Mouse (Mus musculus) retina, embryonic 14.5 days (tissue): ENCODE results near the gene Prss12.
A peak's percentile ranks its signal among the peaks of the same experiment; 100 is the strongest.

Experiments used
- DNase-seq: peaks from one replicate; pipeline ENCODE4 v3.0.0-alpha.2; 2015; ENCODE audit warnings: low spot score

Gene Prss12

DNA sequence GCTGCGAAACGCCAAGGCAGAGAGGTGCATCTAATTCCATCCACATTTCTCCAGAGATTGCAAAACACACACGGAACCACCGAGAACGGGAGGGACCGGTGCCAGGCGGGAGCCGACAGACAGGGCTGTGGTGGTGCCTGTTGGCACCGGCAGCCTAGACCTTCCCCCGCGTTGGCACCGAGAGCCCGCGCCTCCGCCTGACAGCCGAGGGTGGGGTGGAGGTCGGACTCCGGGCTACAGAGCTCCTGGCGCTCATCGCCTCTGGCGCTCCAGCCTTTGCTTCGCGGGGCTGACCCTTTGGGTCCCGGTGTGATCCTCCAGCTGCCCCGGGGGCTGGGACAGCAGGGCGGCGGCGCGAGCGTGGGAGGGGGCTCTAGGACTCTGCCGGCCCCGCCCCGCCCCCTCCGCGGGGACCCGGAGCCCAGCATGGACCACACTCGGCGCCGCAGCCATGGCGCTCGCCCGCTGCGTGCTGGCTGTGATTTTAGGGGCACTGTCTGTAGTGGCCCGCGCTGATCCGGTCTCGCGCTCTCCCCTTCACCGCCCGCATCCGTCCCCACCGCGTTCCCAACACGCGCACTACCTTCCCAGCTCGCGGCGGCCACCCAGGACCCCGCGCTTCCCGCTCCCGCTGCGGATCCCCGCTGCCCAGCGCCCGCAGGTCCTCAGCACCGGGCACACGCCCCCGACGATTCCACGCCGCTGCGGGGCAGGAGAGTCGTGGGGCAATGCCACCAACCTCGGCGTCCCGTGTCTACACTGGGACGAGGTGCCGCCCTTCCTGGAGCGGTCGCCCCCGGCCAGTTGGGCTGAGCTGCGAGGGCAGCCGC is at the start of gene Prss12:
Prss12 (plus strand) TSS at position 206 of the 830 bp plus-strand sequence.
- DNase-seq = peak; percentile 57

DNA sequence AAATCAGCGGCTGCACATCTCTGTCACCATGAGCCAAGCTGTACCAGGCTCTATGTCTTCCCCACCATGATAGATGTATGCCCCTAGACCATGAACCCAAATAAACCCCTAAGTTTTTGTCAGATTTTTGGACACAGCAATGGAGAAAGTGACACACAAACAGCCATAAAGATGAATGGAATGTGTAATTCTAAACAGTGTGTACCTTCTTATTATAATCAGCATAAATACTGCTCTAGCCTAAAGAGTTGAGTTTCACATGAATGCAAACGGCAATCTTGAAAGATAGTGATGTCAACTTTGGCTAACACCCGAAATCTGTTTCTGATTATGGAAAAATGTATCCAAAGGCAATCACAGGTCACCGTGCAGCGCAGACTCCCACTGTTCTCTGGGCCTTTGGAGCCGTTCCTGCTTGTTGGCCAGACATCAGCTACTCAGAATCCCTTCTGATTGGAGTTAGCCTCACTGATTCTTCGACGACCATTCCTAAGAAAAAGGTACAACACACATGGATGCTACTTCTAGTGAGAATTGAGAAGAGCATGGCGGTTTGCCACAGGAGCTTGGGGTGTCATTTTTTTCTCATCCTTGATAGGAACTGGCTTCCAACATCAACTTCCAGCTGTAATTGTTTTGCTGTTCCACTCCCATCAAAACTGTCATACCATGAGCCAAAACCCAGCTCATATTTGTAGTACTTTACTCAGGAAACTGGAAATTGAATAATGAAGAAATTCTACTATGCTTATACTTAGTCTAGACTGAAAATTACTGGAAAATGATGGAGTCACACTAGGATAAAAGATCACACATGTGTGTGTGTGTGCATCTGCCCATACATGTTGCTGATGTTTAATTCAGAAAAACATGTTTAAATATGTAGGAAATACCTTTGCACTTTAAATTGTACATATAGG is 48.9 kb upstream of the Prss12 start:
- no peak for DNase-seq

DNA sequence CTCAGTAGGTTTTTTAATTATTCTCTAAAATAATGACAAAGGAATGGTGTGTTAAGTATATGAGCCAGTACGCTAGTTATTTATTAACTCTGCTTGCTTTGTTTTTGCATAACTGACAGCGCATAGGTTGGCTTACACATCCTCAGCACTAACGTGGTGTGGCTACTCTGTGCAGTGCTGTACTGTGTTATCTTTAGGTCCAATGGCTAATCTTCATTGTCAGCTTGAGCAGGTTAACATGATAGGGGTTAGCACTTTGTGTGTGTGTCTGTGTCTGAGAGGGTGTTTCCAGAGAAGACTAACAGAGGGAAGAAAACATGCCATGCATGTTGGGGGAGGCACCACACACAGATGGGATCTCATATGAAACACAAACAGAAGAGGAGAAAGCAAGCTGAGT is 41.8 kb upstream of the Prss12 start:
- DNase-seq = no peak

DNA sequence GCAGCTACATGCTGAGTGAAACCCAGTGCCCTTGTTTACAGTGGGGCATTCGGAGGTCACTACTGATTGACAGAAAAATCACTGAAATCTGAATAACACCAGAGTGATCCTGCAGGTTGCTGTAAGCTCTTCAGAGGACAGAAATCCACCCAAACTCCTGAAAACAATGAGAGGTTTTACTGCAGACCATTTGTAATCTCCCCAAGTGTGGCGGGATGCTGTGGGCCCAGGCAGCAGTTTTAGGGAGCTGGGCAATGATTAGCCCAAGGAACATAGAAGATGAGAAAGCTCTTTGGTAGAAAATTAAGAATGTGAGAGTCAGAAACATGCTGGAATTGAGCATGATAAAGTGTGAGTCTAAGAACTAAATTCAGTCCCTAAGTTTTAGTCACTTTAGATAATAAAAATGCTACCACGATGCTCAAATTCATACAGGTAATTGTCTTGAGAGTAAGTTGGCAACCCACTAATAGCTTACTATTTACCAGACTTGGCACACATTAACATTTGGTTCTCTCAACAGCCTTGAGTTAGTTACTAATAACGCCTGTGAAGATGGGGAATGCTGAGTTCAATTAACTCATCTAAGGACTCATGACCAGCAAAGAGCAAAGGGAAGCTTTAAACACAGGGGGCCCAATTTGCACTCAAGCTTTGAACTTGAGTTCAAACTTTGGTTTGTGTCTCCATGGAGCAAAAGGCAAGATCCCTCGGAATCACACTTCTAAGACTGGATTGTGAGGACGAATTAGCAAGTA is 34.7 kb upstream of the Prss12 start:
- no peak for DNase-seq

DNA sequence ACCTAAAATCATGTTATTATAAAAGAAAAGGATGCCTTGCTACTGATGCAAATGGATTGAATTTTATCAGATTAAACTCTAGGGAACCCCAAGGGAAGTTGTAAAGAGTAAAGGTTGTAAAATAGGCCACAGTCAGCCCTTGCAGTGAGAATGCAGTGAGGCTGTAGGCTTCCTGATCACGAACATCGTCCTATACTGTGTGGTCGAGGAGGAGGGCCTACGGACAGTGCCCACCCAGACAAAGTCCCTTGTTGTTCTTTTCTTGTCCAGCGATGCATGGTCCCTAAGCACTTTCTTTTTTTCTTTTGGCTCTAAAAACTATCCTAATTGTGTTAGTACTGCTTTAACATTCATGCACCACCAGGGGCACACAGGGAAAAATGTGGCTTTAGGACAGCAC is 33.5 kb upstream of the Prss12 start:
- DNase-seq = peak; percentile 9

DNA sequence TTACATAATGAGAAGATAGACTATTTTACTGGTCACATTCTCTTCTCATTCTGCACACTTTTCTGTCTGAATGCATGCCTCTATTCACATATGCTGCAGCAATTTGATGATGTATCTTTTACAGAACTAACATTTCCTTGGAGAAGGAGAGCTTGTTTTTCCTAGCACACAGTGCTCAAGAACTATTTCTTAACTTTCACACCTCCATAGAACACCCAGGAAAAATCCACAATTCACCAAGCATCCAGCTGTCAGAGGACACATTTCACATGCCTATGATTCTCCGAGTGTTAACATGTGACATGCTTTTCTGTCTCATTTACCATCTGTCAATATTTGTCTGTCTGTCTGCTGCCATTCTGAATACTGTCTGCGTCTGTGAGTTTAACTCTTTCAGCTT is 21.1 kb upstream of the Prss12 start:
- DNase-seq = no peak

DNA sequence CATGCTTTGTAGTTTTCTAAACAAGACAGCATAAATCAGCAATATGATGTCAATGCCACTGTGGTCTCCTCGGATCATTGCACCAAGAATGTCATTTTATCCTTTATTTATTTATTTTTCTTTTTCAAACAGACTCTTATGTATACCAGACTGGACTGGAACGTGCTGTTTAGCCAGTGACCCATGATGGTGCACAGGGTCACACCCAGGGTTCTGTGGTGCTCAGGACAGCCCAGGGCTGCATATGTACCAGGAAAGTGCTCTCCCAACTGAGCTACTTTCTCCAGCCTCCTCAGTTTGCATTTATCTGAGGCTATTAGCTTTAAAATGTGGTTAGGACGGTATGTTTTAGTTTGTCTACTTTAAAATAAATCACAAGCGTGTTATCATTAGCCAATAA is 18.7 kb upstream of the Prss12 start:
- no peak for DNase-seq

DNA sequence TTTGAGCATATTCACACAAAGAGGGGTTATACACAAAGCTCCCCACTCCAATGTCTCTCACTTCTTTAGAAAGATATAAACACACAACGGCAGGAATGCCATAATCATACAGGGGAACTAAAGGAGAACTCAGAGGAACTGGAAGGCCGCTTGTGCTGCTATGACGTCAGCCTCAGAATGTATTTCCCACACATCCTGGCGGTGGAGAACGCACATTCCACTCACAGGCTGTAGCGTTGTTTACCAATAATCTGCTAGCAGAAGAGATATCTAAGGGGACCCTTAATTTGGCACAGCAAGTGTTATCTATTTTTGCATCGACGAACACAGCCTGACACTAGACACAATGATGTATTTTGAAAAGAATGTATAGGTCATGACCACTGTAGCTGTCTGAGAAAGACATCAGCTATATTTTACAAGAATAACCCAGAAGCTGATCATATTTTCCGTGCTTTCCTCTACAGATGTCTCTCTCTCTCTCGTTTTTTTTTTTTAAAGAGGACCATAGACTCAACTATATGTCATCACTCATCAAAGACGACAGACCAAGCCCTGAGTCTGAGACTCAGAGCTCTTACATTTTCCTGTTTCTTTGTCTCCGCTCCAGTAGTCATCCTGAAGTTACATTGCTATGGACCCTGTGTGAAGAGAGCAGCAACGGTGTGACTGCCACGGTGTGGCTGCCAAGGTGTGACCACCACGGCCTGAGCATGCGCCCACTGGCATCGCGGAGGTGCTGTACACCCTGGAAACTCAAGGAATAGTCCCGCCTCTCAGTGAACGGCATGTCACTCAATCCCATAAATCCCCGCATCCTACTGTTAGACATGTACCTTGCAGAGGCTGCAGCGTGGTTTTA is 16.9 kb upstream of the Prss12 start:
- DNase-seq = no peak

DNA sequence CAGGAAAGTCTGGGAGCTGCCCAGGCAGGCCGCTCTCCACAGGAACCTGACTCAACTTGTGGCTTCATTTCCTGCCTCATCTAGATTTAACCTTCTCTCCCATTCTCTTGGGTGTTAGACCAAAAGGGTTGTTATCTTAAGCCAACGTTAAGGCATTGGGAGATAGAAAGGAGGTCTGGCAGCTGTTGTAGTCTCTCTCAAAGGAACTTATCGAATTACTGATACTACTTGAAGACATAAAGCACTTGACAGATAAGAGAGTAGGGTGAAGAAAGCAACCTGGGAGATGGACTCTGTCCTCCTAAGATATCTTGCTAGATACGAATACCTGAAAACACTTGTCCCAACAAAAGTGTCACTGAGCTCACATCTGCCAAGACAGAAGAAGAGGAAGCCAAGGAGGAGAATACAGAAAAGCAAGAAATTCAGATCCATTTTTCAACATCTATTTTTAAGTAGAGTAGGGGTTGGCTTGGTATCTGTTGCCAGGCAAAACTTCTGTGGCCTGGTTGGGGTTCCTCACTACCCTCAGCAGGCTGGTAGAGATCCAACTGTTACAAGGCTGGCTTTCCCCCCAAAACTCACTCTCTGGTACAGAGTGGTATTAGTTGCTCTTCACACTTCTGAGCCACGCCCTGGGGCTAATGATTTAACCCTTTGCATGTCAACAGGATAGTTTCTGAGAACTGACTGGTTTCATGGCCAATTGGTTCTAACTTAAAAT is 14.6 kb upstream of the Prss12 start:
- no peak for DNase-seq

DNA sequence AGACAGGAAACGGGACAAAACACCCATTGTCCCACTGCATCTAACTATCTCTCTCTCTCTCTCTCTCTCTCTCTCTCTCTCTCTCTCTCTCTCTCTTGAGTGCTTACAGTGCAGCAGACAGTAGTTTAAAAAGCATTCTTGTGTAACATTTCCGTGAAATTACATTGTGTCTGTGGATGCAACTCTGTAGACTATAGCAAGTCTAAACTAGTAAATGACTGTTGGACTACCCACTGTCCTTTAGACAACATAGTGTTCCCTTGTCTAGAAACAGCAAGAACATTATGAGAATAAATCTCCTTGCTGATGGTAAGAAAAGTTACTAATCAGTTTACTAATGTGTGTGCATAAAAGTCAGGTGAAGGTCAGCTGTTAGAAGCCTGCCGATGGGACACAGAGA is 13.4 kb upstream of the Prss12 start:
- no peak for DNase-seq

DNA sequence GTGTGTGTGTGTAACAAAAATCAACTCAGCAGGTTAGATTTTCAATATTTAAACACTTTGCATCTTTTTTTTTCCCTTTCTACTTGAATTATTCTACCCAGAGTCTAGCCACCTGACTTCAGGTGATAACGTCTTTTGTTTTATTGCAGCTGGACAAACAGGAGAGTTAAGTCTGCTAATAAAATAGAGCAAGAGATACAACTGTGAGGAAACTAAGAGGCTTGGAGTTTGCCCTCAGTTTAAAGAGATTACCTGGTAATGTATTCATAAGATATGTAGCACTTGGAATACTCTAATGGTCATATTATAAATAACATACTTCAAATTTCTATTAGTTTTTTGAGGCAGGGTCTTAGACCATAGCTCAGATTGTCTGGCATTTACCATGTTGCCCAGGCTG is 9.1 kb upstream of the Prss12 start:
- no peak for DNase-seq

DNA sequence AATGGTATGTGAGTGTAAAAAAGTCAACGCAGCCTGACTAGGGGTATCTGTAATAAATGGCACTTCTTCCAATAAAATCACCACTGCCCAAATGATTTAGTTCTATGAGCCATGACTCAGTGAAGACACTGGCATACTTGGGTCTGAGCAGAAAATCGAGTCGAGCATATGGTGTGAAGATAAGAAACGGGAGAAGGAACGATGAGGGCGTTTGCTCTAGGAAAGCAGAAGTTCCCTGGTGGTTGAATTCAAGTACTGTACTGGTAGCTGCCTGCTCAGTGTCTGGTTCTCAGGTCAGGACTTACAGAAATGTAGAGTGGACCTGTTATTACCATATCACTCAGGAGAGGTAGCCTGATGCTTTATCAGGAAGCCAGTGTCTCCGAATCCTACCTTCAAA is 6.2 kb upstream of the Prss12 start:
- DNase-seq = no peak

DNA sequence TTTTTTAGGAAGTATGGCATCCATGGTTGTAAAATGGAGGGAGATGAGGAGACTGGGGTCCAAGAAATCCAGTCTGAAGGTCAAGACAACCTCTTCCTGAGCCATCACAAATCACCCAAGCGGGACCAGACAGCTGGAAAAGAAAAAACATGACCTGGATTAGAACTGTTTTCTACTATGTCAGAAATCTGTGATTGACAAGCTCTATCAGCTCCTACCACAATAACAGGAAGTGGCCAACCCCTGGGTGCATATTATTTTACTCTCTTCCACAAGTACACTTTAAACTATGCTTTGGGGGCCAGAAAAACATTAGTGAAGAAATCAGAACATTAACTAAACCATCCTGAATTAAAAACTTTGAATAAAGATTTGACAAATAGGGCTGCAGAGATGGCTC is 2.2 kb upstream of the Prss12 start:
- DNase-seq = no peak

DNA sequence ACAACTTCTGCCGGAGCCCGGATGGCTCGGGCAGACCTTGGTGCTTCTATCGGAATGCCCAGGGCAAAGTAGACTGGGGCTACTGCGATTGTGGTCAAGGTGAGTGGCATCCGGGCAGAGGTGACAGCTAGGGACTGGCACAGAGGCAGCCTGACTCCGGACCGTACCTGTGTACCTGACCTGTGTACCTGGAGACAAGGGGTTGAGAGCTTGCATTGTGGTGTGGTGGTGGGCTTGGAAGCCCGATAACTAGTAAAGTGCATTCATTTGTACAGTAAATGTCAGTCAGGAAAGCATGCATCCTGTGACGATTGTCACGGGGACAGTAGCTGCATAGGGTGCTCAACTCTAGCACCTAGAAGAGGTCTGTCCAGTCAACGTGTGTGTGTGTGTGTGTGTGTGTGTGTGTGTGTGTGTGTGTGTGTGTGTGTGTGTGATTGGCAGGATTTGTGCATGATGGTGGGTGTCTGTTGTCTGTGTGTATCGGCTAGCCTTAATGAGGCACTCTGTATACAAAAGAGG is 886 bp downstream of the Prss12 start:
- DNase-seq = peak; percentile 37

DNA sequence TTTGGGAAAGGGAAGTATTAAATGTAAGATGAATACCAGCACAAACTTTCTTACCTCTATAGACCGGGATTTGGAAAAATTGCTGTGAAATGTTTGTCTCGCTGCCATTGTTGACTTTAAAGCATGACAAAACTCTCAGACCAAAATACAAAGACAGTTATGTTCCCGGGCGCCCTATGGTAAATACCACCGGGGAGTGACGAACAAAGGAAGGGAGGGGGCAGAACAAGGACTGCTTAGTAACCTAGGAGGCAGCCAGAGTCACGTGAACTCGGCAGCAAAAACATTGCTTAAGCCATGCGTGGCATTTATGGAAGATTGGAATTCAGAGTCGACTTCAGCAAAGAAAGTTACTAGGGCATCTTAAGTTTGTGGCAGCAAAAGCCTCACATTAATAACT is 1.4 kb downstream of the Prss12 start:
- peak; percentile 15 for DNase-seq

DNA sequence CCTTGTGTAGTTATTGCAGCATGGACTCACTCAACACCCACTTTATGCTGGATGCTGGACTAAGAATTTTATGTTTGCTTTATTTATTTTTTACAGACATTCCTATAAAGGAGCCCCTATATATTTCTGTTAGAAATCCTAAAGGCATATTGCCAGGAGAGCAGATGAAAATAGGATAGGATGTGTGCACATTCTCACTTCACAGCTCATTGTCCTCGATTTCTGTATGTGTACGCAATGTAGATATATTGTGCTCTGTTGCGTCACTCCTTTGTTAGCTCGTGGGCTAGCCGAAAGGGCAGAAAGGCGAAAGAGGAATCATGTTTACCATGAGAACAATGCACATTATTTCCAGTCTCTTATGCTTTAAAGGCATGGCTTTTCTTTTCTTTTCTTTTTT is 3.4 kb downstream of the Prss12 start:
- no peak for DNase-seq

DNA sequence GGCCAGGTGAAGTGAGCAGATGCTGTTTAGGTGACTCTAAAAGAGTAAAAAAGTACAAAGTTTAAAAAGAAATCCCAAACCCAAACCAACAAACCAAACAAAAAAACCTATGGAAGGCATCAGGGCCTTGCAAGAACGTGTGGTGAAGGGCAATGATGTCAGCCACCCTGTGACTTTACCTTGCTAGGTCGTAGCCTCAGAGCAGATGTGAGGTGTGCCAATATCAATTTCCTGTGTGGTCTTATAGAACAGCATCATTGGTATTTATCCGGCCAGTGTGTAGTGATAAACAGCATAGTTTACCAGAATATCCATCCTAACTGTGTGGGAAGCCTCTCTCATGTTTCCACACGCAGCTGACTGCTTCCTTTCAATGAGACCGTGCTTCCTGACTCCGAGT is 6.2 kb downstream of the Prss12 start:
- DNase-seq = no peak

DNA sequence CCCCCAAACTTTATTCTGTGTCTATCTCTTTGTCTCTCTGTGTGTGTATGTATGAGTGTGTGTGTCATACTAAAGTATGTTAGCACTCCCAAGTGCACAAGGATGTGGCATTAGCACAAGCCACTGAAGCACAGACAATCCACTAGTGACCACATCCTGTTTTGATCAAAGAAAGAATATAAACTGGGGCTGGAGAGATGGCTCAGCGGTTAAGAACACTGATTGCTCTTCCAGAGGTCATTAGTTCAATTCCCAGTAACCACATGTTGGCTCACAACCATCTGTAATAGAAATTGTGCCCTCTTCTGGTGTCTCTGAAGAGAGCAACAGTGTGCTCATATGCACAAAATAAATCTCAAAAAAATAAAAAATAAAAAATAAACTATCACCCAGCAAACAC is 12.8 kb downstream of the Prss12 start:
- no peak for DNase-seq

DNA sequence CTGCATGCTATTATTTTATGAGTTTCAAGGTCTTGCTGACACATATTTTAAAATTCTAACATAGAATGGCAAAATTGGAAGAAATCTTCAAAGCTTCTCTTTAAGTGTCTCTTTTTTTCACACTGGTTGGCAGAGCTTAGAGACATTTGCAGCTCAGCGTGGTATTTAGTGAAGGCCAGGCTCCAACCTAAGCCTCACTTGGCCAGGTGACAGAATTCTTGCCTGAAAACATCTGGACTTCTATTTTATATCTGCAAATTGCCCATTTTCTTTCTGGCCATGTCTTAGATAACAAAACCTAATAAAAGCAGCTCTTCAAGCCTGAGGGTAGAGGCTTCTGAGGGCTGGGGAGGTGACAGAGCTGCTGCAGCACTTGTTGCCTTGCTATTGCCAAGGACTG is 13.7 kb downstream of the Prss12 start:
- DNase-seq = no peak

DNA sequence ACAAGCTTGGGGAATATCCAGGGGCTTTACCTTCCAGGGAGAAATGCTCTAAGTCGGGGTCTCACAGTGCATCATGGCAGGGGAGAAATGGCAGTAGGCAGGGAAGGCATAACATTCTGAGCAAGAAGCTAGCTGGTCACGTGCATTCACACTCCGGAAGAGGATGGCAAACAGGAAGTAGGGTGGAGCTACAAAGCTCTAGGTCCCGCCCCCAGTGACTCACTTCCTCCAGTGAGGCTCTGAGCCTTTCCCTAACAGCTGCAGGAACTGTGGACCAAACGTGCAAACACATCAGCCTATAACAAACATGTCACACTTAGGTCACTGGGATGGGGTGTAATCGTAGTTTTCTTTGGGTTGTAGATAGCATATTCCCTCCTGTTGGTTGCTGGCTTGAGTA is 15.6 kb downstream of the Prss12 start:
- DNase-seq = no peak

DNA sequence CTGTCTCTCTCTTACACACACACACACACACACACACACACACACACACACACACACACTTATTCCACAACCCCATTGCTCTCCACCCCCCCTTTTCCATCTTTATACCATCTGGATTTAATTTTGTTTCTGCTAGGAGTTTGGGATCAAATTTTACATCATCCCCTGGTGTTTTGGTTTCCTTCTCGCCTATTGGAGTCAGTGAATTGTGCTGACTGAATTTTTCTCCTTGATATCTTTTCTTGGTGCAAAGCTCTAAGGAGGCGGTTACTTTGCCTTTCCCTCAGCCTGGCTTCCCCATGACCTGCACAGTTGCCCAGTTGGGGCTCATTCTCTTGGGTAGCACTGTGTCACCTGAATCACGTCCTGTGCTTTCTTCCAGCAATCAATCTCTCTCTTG is 30.1 kb downstream of the Prss12 start:
- DNase-seq = no peak
